Mouse (Mus musculus) fibroblast of lung, adult 2 months (primary cell): ENCODE data around the gene Itsn1.

Experiments used
- DNase-seq: peaks from one replicate; pipeline ENCODE4 v3.0.0-alpha.2; 2011; ENCODE audit warnings: low read depth

Gene Itsn1

DNA sequence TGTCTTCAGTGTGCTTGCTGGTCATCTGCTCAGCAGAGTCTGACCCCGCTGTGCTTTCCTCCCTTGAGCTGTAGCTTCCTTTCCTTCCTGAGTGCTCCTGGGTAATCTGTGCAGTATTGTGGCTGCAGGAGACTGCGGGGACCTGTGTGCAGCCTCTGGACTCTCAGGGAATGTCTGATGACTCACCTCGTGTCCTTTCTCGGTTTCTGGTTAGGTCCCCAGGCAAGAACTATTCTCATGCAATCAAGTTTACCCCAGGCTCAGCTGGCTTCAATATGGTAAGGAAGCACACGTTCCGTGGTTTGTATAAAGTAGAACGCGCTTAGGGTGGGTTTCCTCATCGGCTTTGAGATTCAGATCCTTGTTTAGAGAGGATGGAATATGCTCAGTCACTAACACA lies 82.8 kb downstream of the Itsn1 start:
- no peak for DNase-seq

DNA sequence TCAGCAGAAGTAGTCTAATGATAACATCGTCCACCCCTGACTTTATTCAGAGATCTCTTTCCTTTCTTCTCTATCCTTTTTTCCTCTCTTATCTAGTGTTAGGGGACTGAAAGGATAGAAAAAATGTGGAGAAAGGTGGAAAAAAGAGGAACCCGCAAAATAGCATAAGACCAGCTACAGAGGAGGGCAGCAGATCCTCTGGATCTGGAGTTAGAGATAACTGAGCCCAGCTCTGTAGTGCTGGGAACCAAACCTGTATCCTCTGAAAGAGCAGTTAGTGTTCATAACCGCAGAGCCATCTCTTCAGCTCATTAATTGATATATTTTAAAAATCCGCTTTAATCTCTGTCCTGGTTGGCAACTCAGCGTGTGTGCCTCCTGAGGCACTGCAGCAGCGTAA lies 84.5 kb downstream of the Itsn1 start:
- DNase-seq: no peak

DNA sequence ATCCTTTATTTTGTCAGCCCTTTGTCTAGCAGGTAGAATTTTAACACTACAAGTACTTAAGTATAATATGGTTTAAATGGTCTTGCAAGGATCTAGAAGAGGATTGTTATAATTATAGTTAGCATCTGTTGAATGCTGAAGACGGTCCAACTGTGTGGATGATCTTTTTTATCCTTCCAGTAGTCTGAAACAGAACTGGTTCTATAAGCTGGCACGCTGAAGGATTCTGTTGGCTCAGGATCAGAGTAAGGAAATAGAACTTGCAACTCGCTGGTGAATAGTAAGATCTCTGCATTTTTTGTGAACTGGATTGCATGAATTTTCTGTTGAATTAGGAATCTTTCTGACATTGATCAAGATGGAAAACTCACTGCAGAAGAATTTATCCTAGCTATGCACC lies 86.0 kb downstream of the Itsn1 start:
- DNase-seq: no peak

DNA sequence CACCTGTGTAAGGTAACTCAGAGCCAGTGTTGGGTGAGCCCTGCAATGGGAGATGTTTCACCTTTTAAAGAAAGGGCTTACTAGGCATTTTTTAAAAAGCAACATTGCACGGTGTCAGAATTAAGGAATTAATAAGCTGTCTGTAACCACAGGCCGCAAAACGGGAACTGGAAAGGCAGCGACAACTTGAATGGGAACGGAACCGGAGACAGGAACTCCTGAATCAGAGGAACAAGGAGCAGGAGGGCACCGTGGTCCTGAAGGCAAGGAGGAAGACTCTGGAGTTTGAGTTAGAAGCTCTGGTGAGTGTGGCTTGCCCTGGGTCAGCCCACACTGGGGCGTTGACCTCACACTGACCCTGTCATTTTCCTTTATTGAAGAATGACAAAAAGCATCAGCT lies 91.2 kb downstream of the Itsn1 start:
- no peak for DNase-seq

DNA sequence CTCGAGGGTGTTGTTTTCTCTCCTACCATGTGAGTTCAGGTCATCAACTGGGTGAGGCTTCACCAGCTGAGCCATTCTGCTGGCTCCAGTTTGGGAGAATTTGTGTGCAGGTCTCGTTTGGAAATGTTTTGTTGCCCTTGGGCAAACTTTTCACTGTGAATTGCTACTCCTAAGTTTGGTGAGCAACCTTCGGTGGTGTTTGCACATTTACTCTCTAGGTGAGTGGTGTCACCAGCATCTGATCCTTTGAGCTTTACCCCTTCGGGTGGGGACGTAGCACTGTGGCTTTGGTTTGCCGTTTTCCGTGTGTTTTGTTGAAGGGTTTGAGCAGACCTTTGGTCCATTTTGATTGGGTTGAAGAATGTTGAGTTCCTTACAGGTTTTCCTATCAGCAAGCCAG lies 93.2 kb downstream of the Itsn1 start:
- no peak for DNase-seq

DNA sequence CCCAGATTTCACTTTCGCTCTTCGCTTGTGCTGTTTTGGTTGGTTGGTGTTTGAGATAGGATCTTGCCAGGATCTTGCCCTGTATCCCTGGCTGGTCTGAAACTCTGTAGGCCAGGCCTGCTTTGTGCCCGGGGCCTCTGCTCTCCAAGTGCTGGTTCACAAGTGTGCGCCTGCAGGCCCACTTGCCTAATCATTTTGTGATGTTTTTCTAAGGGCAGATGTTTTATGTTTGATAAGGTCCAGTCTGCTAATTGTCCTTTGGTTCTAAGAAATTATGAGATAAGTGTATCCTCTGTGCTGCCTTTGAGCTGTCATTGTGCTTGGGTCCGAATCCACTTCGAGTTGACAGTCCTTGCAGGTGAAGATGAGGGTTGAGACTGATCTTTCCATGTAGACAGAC lies 93.7 kb downstream of the Itsn1 start:
- no peak for DNase-seq

DNA sequence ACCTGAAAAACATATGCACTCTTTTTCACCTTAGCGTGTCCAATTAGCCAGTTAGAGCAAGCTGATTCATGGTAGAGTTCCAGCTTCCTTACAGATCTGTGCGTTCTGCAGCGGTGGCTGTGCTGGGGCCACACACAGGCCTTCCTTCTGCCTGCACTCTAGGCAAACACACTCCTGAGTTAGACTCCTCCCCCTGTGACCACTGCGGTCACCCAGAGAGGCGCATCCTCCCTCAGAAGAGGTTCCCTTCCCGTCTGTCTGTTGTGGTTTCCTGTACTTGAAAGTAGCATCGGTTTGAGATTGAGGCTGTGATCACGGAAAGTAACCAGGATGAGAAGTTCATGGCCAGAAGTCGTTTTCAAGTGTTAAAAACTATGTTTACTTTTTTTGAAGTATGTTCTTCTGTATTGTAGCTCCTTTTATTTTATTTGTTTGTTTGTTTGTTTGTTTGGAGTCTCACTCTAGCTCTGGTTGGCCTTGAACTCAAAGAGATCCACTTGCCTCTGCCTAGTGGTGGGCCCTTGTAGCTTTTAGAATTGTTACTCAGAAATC lies 96.8 kb downstream of the Itsn1 start:
- DNase-seq: no peak

DNA sequence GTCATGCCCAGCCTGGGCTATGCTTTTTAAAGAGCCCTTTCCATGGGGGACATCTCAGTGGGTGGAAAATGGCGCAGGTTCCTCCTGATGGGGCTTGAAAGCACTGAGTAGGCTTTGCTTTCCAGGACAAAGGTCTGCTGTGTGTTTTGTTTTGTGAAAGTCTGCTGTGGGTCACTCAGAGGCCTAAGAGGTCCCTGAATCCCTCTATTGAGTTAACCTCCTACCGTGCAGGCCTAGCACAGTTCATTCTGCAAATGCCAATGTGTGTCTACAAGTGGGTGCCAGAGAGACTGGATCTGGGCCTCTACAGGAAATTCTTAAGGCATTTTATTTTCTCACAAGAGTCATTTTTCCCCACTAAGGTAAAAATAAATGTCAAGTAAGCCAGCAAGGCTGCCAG lies 97.8 kb downstream of the Itsn1 start:
- DNase-seq: peak; percentile 74

DNA sequence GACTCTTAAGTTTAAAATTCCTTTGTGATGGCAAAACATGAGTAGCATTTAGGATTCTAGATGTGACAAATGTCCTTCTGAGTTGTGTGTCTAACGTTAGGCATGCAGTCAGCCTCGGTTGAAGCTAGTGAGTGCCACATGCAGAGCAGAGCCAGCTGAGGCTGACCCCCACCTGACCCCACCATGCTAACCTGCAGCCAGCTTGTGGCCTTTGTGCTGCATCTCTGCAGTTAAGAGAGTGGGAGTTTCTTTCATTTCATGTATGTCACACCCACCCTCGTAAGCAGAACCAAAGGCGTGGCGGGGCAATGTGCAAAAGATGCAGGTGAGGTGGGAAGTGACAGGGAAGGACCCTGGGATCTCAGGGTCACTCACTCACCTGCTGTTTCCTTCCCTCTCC lies 98.4 kb downstream of the Itsn1 start:
- DNase-seq: no peak

DNA sequence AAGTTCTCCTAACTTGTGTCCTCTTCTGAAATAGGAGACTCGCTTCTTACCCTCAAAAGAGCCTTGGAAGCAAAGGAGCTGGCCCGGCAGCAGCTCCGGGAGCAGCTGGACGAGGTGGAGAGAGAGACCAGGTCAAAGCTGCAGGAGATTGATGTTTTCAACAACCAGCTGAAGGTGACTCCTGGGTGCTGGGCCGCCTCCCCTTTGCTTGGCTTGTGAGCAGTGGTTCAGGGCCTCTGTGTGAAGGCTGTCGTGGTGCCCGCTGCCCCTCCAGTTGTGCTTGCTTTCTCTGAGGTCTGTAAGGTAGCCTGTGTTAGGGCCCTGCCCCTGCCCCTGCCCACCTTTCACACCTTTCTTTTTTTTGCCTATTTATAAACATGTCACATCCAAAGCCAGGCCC lies 99.1 kb downstream of the Itsn1 start:
- no peak for DNase-seq

DNA sequence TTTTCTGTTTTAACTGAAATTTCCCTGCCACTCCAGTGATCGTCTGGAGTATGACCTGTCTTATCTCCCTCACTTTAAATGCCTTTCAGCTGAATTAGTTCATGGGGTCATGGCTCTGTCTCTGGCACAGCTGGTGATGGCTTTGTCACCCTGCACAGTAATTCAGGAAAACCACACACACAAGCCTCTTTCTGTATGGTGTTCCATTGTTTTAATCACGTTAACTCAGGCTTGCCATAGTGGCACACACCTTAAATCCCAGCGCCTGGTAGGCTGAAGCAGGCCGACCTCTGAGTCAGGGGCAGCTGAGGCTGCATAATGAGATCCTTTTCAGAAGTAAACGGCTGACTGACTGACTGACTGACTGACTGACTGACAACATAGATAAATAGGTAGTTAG lies 99.5 kb downstream of the Itsn1 start:
- no peak for DNase-seq

DNA sequence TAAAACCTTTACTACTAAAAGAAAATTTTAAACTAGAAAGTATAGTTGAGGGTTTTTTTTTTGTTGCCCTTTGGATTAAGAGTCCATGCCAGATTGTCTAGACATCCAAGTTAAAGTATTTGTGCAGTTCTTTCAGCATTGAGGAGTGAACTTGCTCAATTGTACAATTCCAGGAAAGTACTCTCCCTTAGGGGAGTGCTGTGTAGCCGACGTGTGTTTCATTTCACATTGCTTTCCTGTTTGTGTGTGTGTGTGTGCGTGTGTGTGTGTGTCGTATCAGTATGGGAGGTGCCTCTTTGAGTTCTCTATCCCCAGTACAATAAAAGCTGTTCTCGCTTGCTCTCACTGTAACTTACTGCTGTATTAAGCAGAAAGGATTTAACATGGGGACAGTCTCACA lies 100.0 kb downstream of the Itsn1 start:
- no peak for DNase-seq

DNA sequence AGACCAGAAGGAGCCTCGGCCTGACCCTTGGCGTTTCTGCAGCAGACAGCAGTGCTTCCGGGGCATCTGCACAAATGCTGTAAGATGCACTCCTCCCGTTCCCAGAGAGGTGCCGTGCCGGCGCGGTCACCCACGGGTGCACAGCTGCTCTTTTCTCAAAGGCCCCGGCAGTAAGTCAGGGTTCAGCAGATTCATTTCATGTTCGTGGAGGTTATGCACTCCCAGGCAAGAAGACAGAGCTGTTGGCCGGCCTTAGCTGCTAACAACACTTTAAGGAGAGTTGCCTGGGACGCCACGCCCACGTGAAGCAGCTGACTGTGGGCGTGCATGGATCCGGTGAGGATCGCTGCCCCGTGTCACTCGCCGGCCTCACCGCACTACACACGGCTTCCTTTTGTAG lies 101.2 kb downstream of the Itsn1 start:
- DNase-seq: no peak

DNA sequence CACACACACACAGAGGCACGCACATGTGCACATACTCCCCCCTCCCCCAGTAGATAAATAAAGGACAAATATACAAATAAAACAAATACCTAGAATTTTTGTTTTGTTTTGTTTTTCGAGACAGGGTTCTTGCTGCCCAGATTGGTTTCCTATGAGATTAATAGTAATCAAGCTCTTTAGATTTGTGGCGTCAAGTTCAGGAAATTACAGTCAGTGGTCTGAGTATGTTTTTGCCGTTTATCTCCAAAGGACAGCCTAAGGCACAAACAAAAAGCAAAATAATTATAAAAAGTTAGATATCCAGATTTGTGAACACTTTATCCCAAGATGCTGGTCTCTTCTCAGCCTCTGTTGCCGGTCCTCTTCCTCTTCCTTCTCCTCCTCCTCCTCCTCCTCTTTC lies 104.0 kb downstream of the Itsn1 start:
- DNase-seq: no peak

DNA sequence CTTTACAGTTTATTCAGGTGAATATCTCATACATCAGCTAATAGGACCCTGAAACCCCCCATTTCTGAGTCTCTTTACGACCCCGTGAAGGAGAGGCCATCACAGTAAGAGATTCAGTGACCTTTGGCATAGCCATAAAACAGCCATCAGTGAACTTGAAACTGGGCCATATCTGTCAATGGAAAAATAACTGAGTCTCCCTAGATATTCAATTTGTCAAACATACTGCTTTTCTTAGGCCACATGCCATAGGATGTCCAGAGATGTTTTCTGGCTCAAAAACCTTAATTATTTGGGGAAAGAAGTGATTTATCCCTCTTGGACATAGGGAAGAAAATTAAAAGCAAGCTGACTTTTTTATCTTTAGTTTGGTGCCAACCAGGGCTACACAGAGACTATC lies 104.5 kb downstream of the Itsn1 start:
- no peak for DNase-seq

DNA sequence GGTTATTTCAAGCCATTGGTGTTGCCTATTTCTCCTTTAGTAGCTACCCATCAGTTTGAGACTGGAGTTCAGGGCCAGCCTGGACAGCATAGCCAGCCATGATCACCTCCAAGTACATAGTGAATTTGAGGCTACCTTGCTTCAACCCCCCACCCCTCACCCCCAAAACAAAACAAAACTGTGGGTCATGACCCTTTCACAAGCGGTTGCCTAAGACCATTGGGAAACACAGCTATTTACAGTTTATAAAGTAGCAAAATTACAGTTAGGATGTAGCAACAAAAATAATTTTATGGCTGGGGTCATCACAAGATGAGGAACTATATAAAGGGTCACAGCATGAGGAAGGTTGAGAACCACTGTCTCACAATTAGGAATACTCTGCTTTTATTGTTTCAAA lies 104.9 kb downstream of the Itsn1 start:
- DNase-seq: no peak

DNA sequence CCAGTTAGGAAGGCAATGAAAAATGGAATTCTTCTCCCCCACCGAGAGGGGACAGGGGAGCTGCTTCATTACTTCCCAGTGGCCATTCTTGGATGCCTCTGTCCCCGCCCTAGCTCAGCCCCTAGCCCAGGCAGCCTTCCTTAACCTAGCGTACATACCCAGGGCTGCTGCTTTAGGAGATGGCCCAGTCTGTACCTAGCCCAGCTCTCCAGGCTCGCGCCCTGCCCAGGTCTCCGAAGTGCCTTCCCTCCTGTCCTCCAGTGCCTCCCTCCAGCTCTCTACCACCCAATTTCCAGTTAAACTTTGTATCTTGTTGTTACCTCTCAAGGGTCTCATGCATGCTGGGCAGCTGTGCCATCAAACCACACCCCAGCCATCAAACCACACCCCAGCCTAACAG lies 106.7 kb downstream of the Itsn1 start:
- no peak for DNase-seq

DNA sequence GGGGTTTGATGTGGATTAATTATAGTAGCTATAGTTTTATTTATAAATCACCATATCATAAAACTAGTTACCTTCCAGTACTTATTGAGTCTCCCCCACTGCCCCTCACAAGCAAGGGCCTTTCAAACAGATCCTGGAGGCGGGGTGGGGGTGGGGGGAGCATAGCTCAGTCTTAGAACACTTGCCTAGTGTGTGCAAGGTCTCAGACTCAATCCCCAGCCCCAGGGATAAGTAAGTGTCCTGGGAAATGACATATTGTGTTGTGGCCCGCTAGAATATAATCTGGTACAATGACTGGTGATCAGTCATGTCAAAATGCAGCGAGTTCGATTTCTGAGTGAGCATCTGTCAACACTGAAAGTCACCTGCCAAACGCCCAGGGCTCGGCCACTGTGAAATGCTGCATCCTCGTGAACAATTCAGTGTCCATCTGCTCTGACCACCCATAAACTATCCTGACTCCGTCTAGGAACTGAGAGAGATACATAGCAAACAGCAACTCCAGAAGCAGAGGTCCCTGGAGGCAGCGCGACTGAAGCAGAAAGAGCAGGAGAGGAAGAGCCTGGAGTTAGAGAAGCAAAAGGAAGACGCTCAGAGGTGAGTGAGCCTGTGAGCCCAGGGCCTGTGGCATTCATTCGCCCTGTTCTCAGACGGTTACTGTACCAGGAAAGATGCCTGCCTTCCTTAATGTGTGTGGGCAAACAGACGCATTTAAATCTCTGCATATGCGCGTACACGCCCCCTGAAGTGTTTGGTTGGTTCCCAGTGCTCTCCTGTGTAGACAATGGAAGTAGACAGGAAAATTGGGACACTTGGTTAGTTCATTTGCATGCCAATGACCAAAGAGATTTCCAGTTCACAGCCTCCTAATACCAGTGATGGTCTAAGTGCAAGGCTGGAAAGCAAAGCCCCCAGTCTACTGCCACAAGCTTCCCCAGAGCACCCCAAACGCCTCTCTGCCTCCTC lies 107.8 kb downstream of the Itsn1 start:
- no peak for DNase-seq

DNA sequence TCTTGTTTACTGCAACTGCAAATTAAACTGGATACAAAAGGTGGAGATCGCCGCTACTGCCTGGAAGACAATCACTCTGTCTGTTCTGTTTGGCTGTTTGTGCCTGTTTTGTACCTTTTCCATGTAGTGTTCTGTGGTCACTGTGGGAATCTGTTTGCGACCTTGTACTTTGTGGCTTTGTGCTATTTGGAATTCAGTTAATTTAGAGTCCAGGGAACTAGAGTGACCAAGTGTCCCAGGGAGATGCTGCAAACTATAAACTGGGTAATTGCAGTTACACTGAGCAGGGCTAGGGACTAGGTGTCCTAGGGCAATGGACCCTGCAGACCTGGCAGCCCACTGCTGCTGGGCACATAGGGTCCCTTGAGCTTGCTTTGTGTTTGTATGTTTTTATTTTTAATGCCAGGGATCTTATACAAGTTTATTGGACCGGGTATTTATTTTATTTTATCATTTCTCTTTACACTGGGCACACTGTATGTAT lies 108.5 kb downstream of the Itsn1 start:
- DNase-seq: no peak

DNA sequence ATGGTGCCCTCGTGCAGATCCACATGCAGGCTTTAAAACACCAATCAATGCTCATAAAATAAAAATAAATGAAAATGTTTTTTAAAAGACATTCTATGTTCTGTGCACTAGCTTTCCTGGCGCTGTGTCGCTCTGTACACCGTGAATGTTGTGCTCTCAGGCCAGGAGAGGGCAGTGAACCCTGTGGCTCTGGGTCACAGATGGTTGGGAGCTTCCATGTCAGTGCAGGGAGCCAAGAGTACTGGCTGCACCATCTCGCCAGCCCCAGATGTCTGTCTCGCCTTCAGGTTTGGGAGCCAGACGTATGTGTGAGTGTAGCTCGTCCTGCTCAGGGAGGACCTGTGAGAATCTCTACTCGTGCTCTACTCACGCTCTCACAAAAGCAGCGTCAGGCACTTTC lies 109.7 kb downstream of the Itsn1 start:
- no peak for DNase-seq

DNA sequence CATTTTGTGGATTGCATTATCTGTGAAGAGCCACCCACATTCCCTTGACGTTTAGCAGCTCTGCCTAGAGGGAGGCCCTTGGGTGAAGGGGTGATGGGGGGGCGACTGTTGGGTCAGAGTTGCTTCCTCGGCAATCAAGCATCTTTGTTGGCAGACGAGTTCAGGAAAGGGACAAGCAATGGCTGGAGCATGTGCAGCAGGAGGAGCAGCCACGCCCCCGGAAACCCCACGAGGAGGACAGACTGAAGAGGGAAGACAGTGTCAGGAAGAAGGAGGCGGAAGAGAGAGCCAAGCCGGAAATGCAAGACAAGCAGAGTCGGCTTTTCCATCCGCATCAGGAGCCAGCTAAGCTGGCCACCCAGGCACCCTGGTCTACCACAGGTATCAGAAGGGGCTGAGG lies 110.4 kb downstream of the Itsn1 start:
- DNase-seq: no peak

DNA sequence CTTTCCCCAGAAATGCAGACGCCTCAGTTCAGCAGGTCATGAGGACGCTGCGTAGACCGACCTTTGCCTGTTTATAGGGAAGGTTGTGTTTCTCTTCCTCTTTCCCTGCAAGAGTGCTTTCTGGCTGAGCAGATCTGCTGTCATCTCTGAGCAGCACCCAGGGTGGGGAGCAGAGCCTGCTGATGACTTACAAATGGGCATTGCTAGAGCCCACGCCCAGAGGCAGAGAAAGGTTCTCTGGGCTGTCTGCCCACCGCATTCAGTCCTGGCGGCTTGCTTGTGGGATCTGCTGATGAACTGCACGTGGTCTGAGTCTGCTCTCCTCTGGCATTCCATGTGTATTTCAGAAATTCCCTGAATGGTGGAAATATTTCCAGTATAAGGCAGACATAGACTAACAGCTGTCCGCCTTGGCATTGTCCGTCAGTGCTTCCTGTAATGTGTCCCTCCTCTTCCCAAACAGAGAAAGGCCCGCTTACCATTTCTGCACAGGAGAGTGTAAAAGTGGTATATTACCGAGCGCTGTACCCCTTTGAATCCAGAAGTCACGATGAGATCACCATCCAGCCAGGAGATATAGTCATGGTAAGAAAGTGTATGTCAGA lies 112.0 kb downstream of the Itsn1 start:
- DNase-seq: peak; percentile 92

DNA sequence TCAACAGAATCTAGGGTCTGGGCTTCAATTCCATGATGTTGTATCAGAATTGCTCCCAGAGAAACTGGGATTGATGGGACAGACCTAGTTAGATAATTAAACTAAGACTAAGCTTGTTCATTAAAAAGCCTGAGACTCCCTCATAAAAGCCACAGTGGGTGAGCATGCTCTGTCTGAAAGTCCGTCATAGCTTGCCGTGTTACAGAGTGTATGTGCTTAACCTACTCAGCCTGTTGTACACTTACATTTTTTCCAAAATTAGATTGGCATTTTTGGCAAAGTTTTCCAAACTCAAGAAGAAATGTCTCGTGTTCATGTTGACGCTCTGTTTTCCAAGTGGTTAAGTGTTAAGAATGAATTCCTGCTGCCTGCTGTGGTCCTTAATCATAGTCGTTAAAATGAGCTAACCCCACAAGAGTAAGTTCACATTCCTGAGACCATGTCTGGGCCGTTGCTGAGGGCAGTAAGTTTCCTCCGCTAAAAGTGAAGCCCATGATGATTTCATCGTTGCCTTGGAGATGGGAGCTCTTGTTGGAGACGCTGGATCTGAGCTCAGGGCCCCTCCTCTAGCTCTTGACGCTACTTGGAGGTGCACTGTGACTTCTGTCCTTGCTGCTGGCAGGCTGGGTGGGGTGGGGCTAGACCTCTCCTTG lies 117.1 kb downstream of the Itsn1 start:
- DNase-seq: peak; percentile 67
